Mouse (Mus musculus) liver, embryonic 11.5 days (tissue): ENCODE data around the gene Nudc. TPM values are rescaled to one million over a fixed set of nuclear protein-coding genes. Genes with fewer than 3 reads are reported as not detected.

Experiments
- ATAC-seq: fragments of 200-750 bp; cut with Nextera tagmentation; replicated peaks from 2 replicates; pipeline ENCODE4 v1.8.0; 2017; ENCODE audit warnings: moderate number of reproducible peaks, mild to moderate bottlenecking, moderate TSS enrichment, moderate library complexity; ENCODE audit not compliant: low FRiP score
- DNase-seq: peaks from one replicate; pipeline ENCODE4 v3.0.0-alpha.2; 2017; ENCODE audit warnings: low spot score
- H3K27ac ChIP-seq: fragments of 300-500 bp; sonication (generic); 2 replicates; pipeline ENCODE4 v1.5.1; 2014; ENCODE audit warnings: mild to moderate bottlenecking, low read depth, low read length, control low read depth
- H3K27me3 ChIP-seq: fragments of 300-500 bp; sonication (generic); replicated peaks from 2 replicates; pipeline ENCODE4 v1.6.1; 2014; ENCODE audit warnings: low read length, mixed read lengths; ENCODE audit not compliant: control insufficient read depth, insufficient read depth
- H3K36me3 ChIP-seq: fragments of 300-500 bp; sonication (generic); 2 replicates; pipeline ENCODE4 v1.6.1; 2014; ENCODE audit warnings: mild to moderate bottlenecking, low read length, moderate library complexity, mixed read lengths; ENCODE audit not compliant: control insufficient read depth, insufficient read depth
- H3K4me1 ChIP-seq: fragments of 300-500 bp; sonication (generic); replicated peaks from 2 replicates; pipeline ENCODE4 v1.6.1; 2014; ENCODE audit warnings: low read length, mixed read lengths; ENCODE audit not compliant: control insufficient read depth, insufficient read depth
- H3K4me2 ChIP-seq: fragments of 300-500 bp; sonication (generic); 2 replicates; pipeline ENCODE4 v1.6.1; 2014; ENCODE audit warnings: mild to moderate bottlenecking, control low read depth, moderate library complexity
- H3K4me3 ChIP-seq: fragments of 300-500 bp; sonication (generic); 2 replicates; pipeline ENCODE4 v1.5.1; 2014; ENCODE audit warnings: low read depth, low read length, control low read depth
- H3K9ac ChIP-seq: fragments of 300-500 bp; sonication (generic); 2 replicates; pipeline ENCODE4 v1.6.1; 2014; ENCODE audit warnings: low read depth, low read length, control low read depth
- H3K9me3 ChIP-seq: fragments of 300-500 bp; sonication (generic); 2 replicates; pipeline ENCODE4 v1.6.1; 2016; ENCODE audit warnings: low read length, inconsistent platforms, mixed read lengths; ENCODE audit not compliant: control insufficient read depth
- WGBS: fragments of 180-500 bp; shearing (Covaris S2); extraction: QIAGEN DNeasy Blood & Tissue Kit; methylation state at CpG from one replicate; pipeline ENCODE4 v1.1.7; 2014; 5-methylcytosine and 5-hydroxymethylcytosine counted together
- polyA plus RNA-seq: library from polyadenylated mRNA; unstranded; fragments of >200 nt; fragmentation: Nextera tagmentation; extraction: Ambion mirVana; gene quantifications from 2 replicates; pipeline ENCODE4 v1.2.1, GENCODE M21; 2014

Nudc gene
- polyA plus RNA-seq, 1 experiment from 2014 or later, result 377 TPM

DNA sequence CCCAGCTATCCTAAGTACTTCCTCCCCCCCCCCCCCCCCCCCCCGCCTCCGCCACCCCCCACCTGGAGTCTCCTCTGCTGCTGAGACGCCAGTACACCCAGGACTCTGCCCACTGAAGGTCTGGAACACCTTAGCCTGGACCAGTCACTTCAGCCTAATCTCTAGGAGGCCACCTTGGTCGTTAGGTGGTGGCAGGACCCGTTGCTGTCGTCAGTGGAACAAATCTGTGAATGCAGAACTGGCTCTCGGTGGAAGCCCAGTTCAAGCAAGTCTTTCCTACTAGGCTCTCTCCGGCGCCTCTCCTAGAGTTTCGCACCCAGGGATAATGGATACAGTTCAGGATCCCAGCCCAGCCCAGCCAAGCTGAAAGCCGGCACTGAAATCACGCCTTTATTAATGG lies 51.9 kb downstream of the Nudc start:
- no peak overlapping the region for H3K27ac ChIP-seq
- peak overlapping the region; percentile 25; the same call in 1 of the 2 replicates for H3K4me3 ChIP-seq
- H3K4me1 ChIP-seq, result peaks cover 29% of the 10 kb centered on the region
- H3K4me2 ChIP-seq, result peak overlapping the region; percentile 67
- no peak for DNase-seq
- WGBS, result 11% methylated on average over 12 of the region's 12 CpGs
- H3K27me3 ChIP-seq, result peaks cover 48% of the 10 kb centered on the region
- no peaks in the 10 kb centered on the region for H3K36me3 ChIP-seq
- no peak overlapping the region for H3K9ac ChIP-seq
- no peaks in the 10 kb centered on the region for H3K9me3 ChIP-seq
- ATAC-seq, result no peak

DNA sequence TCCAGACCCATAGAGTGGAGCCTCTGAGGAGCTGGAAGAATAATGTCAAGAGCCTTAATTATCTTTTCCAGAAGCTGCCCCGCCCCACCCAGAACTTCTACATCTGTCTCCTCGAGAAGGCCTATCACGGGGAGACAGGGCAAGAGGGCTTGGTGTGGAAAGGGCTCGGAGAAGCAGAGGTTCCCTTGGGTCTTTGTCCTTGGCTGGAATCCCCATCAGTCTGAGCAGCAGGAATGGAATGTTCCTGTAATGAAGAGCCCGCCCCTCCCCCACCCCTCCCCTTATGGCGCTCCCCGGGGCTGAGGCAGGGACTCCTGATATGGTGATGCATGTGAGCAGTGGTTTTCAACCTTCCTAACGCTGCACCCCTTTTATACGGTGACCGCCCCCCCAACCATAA lies 54.0 kb downstream of the Nudc start:
- DNase-seq (no peak), ATAC-seq (0 out of 2 replicates have a peak, but pooled peaks have one; percentile 38)
- Histone ChIP-seq H3K27me3 (peaks cover 27% of the 10 kb centered on the region), H3K4me1 (peaks cover 22% of the 10 kb centered on the region), H3K4me3 (no peak overlapping the region), H3K9me3 (no peaks in the 10 kb centered on the region), H3K9ac (no peak overlapping the region), H3K27ac (no peak overlapping the region), H3K36me3 (no peaks in the 10 kb centered on the region), H3K4me2 (no peak overlapping the region)
- WGBS, result 27% methylated on average over 10 of the region's 10 CpGs

DNA sequence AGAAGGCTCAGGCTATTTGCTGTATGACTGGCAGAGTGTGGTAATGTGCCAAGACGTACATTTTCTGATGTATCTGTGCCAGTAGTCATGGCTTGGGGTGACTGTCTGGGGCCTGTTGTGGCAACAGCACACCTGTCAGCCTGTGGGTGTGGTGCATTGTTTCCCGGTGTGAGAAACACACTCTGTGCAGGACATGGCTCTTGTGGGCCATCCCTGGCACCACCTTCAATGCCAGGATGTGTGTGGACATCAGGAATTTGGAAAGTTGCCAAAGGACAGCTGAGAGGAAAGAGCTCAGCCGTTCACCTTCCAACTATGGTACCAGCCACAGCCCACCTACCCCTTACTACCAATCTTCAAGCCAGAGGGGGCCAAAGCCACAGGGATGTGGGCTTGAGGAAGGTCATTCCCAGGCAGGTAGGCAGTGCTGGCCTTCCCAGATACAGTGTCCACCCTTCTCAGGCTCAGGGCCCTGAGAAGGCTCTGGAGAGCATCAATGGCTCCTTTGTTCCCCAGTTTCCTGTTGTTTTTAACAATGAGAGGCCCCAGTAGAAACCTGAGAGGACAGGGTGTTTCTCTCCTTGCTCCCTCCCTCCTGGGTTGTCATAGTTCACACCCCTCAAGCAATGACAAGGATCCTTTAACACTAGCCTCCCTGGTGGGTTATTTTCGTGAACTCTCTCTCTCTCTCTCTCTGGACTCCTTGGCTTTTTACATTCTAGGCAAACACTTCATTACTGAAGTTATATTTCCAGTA lies 56.1 kb downstream of the Nudc start:
- peaks cover 19% of the 10 kb centered on the region for H3K27me3 ChIP-seq
- H3K9me3 ChIP-seq, result no peaks in the 10 kb centered on the region
- 69% methylated on average over 4 of the region's 4 CpGs for WGBS
- DNase-seq (no peak), ATAC-seq (no peak)
- H3K4me3 ChIP-seq, result no peak overlapping the region
- no peak overlapping the region for H3K27ac ChIP-seq
- no peak overlapping the region for H3K9ac ChIP-seq
- H3K4me1 ChIP-seq, result peaks cover 22% of the 10 kb centered on the region
- no peak overlapping the region for H3K4me2 ChIP-seq
- H3K36me3 ChIP-seq, result no peaks in the 10 kb centered on the region

DNA sequence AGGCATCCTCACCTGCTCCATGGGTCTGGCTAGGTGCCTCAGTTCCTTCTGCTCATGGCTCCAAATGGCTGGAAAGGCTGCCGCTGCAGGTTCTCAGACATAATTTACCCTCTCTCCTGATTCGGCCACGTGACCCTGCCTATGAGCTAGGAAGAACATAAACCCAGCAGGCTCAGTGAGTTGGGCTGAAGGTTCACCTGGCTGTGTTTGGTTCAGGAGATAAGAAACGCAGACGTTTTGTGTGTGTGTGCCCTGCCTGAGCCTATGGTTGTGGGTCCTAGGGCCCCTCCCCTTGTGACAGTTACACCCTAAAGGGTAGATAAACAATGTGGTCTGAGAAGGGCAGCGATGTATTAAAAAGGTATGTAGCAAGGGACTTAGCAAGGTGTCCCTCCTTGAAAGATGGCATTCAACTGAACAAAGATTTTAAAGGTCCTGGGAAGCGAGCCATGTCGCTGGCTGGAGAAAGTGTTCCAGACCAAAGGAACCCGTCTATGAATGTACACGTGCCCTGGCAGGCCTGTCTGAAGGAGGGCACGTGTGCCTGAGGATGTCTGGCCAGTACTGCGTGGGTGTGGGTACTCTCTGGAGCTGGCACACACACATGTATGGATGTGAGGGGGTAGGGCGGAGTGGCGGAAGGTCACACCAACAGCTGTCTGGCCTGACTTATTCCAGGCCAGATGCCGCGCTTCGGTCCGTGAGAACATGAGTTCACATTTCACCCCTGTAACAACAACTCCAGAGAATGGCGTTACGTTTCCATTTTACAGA lies 57.0 kb downstream of the Nudc start:
- ATAC-seq, result peak; percentile 76
- no peak overlapping the region for H3K4me3 ChIP-seq
- no peak overlapping the region; the same call in 1 of the 2 replicates for H3K27ac ChIP-seq

DNA sequence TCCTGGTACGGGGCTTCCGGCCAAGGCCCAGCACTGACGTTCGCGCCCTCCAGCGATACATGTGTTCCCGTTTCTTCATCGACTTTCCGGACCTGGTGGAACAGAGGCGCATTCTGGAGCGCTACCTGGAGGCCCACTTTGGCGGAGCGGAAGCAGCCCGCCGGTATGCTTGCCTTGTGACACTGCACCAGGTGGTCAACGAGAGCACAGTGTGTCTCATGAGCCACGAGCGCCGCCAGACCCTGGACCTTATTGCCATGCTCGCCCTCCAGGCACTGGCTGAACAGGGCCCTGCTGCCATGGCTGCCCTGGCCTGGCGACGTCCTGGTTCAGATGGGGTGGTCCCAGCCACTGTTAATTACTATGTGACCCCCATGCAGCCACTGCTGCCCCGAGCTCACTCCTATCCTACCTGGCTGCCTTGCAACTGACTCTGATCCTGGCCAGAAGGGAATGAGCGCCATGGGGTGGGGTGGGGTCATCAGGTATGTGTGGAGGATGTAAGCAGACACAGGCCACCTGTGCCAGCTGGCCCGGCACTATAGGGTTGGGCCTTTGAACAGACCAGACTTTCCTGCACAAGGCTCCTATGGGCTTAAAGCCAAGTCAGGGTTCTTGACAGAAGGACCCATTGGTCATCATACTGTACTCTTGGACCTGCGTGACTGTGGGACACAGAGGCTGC lies 59.0 kb downstream of the Nudc start:
- H3K4me3 ChIP-seq, result no peak overlapping the region
- WGBS, result 88% methylated on average over 26 of the region's 26 CpGs
- no peak overlapping the region for H3K4me2 ChIP-seq
- no peak for ATAC-seq
- H3K36me3 ChIP-seq, result no peaks in the 10 kb centered on the region
- no peak overlapping the region for H3K9ac ChIP-seq
- peaks cover 27% of the 10 kb centered on the region for H3K4me1 ChIP-seq
- H3K9me3 ChIP-seq, result no peaks in the 10 kb centered on the region
- peaks cover 38% of the 10 kb centered on the region for H3K27me3 ChIP-seq
- H3K27ac ChIP-seq, result no peak overlapping the region
- DNase-seq, result no peak

More for the DNA sequence above, 57.0 kb downstream of the Nudc start:
- Histone ChIP-seq H3K4me1 (peaks cover 29% of the 10 kb centered on the region), H3K9me3 (no peaks in the 10 kb centered on the region), H3K27me3 (peaks cover 26% of the 10 kb centered on the region), H3K9ac (no peak overlapping the region), H3K36me3 (no peaks in the 10 kb centered on the region), H3K4me2 (no peak overlapping the region)
- DNase-seq, result no peak
- 75% methylated on average over 20 of the region's 20 CpGs for WGBS

DNA sequence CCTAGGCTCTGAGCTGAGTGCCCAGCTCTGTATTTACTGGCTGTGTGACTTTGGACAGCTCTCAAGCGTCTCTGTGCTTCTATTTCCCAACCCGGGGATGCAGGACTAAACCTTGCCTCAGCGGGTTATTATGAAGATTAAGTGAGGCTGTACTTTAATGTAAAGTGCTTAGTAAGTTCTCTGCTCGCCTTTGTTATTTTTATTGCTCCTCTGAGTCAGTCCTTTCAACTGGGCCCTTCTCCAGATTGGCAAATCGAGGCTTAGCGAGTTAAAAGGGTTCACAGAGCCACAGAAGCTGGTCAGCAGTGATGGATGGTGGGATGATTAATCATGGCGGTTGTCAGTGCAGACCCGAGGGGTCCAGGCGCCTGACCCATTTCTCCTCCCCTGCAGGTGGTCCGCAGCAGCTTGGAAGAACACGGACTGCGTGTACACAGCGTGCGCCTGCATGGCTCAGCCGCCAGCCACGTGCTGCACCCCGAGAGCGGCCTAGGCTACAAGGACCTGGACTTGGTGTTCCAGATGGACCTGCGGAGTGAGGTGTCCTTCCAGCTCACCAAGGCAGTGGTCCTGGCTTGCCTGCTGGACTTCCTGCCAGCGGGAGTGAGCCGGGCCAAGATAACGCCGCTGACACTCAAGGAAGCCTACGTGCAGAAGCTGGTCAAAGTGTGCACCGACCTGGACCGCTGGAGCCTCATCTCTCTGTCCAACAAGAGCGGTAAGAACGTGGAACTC lies 59.9 kb downstream of the Nudc start:
- H3K4me1 ChIP-seq, result peaks cover 19% of the 10 kb centered on the region
- 78% methylated on average over 28 of the region's 28 CpGs for WGBS
- H3K9me3 ChIP-seq, result no peaks in the 10 kb centered on the region
- ATAC-seq (no peak), DNase-seq (no peak)
- H3K27me3 ChIP-seq, result peaks cover 48% of the 10 kb centered on the region
- no peak overlapping the region for H3K27ac ChIP-seq
- H3K36me3 ChIP-seq, result no peaks in the 10 kb centered on the region
- no peak overlapping the region for H3K9ac ChIP-seq
- H3K4me2 ChIP-seq, result no peak overlapping the region
- no peak overlapping the region for H3K4me3 ChIP-seq

DNA sequence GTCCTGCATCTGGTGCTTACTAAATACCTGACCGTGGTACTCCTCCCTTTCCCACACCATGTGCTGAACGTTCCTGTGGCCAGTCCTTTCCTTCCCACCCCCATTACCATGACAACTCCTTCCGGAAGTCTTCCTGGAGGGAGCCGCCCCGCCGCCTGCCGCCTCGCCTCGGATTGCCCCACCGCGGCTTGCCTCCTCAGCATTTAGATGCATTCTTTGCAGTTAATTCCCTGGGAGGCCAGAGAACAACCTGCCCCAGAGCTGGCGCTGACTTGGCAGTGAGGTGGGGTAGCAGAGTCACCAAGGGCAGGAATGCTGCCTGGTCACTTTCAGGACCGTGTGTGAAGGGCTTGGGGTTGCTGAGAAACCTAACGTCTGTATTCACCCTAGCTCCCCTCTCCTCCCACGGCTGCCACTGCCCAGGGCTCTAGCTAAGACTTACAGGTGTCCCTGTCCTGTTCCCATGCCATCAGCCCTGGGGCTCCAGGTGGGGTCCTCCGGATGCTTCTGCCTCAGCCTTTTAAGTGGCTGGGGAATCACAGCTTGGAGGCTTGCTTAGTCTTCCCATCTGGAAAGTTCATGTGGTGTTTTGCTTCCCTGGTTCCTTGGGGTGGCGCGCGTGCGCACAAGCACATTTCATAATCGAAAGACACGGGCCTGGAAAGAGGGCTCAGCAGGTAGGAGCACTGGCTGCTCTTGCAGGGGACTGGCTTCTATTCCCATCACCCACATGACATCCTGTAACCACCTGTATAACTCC lies 61.4 kb downstream of the Nudc start:
- ATAC-seq (no peak), DNase-seq (peak; percentile 33)
- no peaks in the 10 kb centered on the region for H3K36me3 ChIP-seq
- 13% methylated on average over 22 of the region's 22 CpGs for WGBS
- H3K27me3 ChIP-seq, result peaks cover 57% of the 10 kb centered on the region
- H3K9me3 ChIP-seq, result no peaks in the 10 kb centered on the region
- no peak overlapping the region; the same call in 1 of the 2 replicates for H3K27ac ChIP-seq
- no peak overlapping the region for H3K9ac ChIP-seq
- peaks cover 23% of the 10 kb centered on the region for H3K4me1 ChIP-seq
- peak overlapping the region; percentile 49 for H3K4me2 ChIP-seq
- no peak overlapping the region for H3K4me3 ChIP-seq
